Mouse (Mus musculus): ENCODE data around the gene Oser1. TPM values are rescaled to one million over a fixed set of nuclear protein-coding genes. Genes with fewer than 3 reads are reported as not detected.

Gene Oser1
- total and polyA plus RNA-seq, 3 experiments: 29.0 to 44.9 (median 38.1) TPM

DNA sequence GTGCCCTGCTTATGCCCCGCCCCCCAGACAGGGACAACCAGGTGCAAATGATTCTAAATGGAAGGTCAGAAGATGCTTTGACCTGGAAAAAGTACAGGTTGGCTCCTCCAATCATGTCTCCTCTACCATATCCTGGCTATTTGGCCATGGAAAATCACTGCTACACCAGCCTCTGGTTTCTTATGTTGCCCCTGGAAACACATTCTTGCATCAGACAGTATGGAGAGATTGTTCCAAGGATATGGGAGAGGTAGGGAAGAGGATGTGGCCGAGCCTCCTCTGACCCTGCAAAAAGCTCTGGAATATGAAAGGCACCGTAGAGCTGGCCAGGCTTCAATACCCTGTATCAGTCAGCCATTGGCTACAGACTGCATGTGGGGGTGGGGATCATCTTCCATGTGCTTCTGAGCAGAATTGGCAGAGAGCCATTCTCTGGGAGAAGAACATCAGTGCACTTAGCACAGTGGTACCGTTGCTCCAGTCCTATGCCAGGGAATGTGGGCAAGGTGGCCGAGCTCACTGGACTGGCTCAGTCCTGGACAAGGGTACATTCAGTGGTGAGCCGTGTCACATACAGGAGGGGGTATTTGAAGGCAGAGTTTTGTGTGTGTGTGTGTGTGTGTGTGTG, 26.3 kb upstream of the Oser1 start:
- H3K4me3 ChIP-seq (replicated peaks in 1 of 3; ENCODE audit: low read depth in 2 of 3, low read length in 2 of 3, poor library complexity in 1 of 3): no peak overlapping the region
- H3K4me2 ChIP-seq (ENCODE audit: insufficient read depth, low read depth, poor library complexity, severe bottlenecking): no peak overlapping the region
- TF ChIP-seq USF1 (IDR thresholded peaks at IDR 0.05; ENCODE audit: low read depth, low read length) (no peak), EP300 (IDR thresholded peaks at IDR 0.05; ENCODE audit: low read length) (no peak), ZNF384 (IDR thresholded peaks at IDR 0.05; ENCODE audit: low read depth, low read length) (no peak), SMC3 (IDR thresholded peaks at IDR 0.05; ENCODE audit: low read depth, low read length) (no peak), TCF12 (IDR thresholded peaks at IDR 0.05; ENCODE audit: low read depth, low read length) (no peak), CTCF (conservative IDR thresholded peaks at IDR 0.05 in 1 of 2, IDR thresholded peaks at IDR 0.05 in 1 of 2; ENCODE audit: low read depth in 2 of 2, low read length in 2 of 2) (no peak), IRF4 (IDR thresholded peaks at IDR 0.05; ENCODE audit: low read depth, low read length) (no peak), UBTF (IDR thresholded peaks at IDR 0.05; ENCODE audit: low read depth, low read length) (no peak), E2F4 (IDR thresholded peaks at IDR 0.05; ENCODE audit: insufficient replicate concordance, low read depth, low read length) (no peak), USF2 (conservative IDR thresholded peaks at IDR 0.05; ENCODE audit: low read depth, low read length) (no peak), JUN (IDR thresholded peaks at IDR 0.05; ENCODE audit: insufficient read depth, low read depth, low read length) (no peak), CHD2 (IDR thresholded peaks at IDR 0.05; ENCODE audit: low read length) (no peak), MEF2A (IDR thresholded peaks at IDR 0.05; ENCODE audit: borderline replicate concordance, low read depth, low read length) (no peak), RCOR1 (conservative IDR thresholded peaks at IDR 0.05; ENCODE audit: low read depth, low read length) (no peak), POLR2AphosphoS2 (IDR thresholded peaks at IDR 0.05; ENCODE audit: low read depth, low read length) (no peak), MAZ (IDR thresholded peaks at IDR 0.05; ENCODE audit: low read depth, low read length) (no peak)
- in situ Hi-C loops (cut with MboI; ENCODE audit: low pct_ligation_motif_present, low pct_unique_long_range_greater_than_20kb, low sequenced_read_pairs): no loop called here
- no peaks in the 10 kb centered on the region for H3K4me1 ChIP-seq (ENCODE audit: control insufficient read depth in 1 of 2, insufficient read depth in 2 of 2)
- no peak overlapping the region for H3K27ac ChIP-seq (ENCODE audit: insufficient read depth, low read depth)
- no peaks in the 10 kb centered on the region for H3K36me3 ChIP-seq (replicated peaks in 1 of 2; ENCODE audit: control insufficient read depth in 1 of 2, insufficient read depth in 1 of 2, low read length in 1 of 2)
- dilution Hi-C loops (cut with MboI; ENCODE audit: extremely low pct_ligation_motif_present, extremely low pct_unique_long_range_greater_than_20kb, low sequenced_read_pairs): no loop called here
- H3K27me3 ChIP-seq (replicated peaks): peaks cover 94% of the 10 kb centered on the region
- H3K9me3 ChIP-seq (replicated peaks; ENCODE audit: low read length): no peaks in the 10 kb centered on the region
- H3K9ac ChIP-seq (ENCODE audit: insufficient read depth, low read depth): no peak overlapping the region
- H3K79me2 ChIP-seq (replicated peaks; ENCODE audit: control insufficient read depth, extremely low read depth, insufficient read depth, poor library complexity, severe bottlenecking): no peaks in the 10 kb centered on the region
- no peak for DNase-seq (ENCODE audit: extremely low read depth)

DNA sequence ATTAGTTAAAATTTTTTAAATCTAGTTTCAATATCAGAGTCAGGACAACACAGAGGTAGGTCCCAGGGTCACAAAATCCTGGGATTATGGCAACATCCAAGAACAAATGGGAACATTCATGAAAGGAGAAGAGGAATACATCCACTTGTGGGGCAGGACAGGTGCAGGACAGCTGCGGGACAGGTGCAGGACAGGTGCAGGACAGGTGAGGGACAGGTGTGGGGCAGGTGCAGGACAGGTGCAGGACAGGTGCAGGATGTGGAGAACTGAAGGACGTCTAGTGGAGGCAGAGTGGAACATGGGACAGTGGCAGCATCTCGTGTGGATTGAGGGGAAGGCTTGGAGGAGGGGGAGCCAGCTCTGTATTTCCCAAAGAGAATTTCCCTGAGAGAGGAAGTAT, 24.8 kb upstream of the Oser1 start:
- in situ Hi-C loops (cut with MboI; ENCODE audit: low pct_ligation_motif_present, low pct_unique_long_range_greater_than_20kb, low sequenced_read_pairs): no loop called here

More for the DNA sequence above, 24.8 kb upstream of the Oser1 start:
- H3K4me2 ChIP-seq (ENCODE audit: insufficient read depth, low read depth, poor library complexity, severe bottlenecking): no peak overlapping the region
- no peaks in the 10 kb centered on the region for H3K36me3 ChIP-seq (replicated peaks in 1 of 2; ENCODE audit: control insufficient read depth in 1 of 2, insufficient read depth in 1 of 2, low read length in 1 of 2)
- H3K27me3 ChIP-seq (replicated peaks): peaks cover 95% of the 10 kb centered on the region
- H3K4me1 ChIP-seq (ENCODE audit: control insufficient read depth in 1 of 2, insufficient read depth in 2 of 2): no peaks in the 10 kb centered on the region
- H3K79me2 ChIP-seq (replicated peaks; ENCODE audit: control insufficient read depth, extremely low read depth, insufficient read depth, poor library complexity, severe bottlenecking): no peaks in the 10 kb centered on the region
- dilution Hi-C loops (cut with MboI; ENCODE audit: extremely low pct_ligation_motif_present, extremely low pct_unique_long_range_greater_than_20kb, low sequenced_read_pairs): no loop called here
- no peaks in the 10 kb centered on the region for H3K9me3 ChIP-seq (replicated peaks; ENCODE audit: low read length)
- H3K27ac ChIP-seq (ENCODE audit: insufficient read depth, low read depth): no peak overlapping the region
- H3K4me3 ChIP-seq (replicated peaks in 1 of 3; ENCODE audit: low read depth in 2 of 3, low read length in 2 of 3, poor library complexity in 1 of 3): no peak overlapping the region
- TF ChIP-seq TBP (conservative IDR thresholded peaks at IDR 0.05; ENCODE audit: low read depth, low read length) (no peak), TCF12 (IDR thresholded peaks at IDR 0.05; ENCODE audit: low read depth, low read length) (0 out of 2 replicates have a peak, but pooled peaks have one; percentile 21)
- no peak overlapping the region for H3K9ac ChIP-seq (ENCODE audit: insufficient read depth, low read depth)
- no peak for DNase-seq (ENCODE audit: extremely low read depth)

Data from CH12.LX (cell line).